Comparison of ENCODE assay signal across 16 mouse cellular contexts in the genomic region with DNA sequence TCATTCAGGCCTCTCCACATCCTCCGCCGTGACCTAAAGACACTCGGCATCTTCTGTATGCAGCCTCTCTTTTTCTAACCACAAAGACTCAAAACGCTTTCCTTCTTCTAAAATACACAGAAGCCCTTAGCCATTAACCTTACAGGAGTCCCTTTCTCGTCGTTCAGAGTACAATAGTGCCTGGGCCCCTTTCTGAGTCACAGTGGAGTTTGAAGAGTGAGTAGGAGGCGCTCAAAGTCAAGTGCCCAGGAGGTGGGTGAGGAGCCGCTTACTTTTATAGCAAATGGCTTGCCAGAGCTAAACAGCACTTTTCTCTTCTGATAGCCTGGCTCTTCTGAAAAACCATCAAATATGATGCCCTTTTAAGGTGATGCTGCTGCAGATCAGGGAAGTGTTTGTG.
DNase-seq lines count a peak whose midpoint lies in the region; ATAC-seq lines count a peak whose summit lies in the region.
"Had no signal": no experiment of that assay in that cellular context is flagged by ENCODE, and none has a peak within 500 bp of the region (broad histone marks: within the 10 kb centered on the region; RNA-seq: fewer than 3 reads in every experiment).

No protein-coding gene starts in this region.

- H3K27ac ChIP-seq in lung, embryonic 16.5 days (ENCODE audit: low read length), result no peak overlapping the region
- H3K27ac ChIP-seq in midbrain, embryonic 13.5 days, result no peak overlapping the region
- H3K27ac ChIP-seq: forebrain, embryonic 13.5 days; hindbrain, postnatal 0 days; limb, embryonic 15.5 days; macrophage had no signal

- no peaks in the 10 kb centered on the region for H3K9me3 ChIP-seq in lung, embryonic 16.5 days (ENCODE audit: control insufficient read depth, low read length)
- H3K9me3 ChIP-seq in midbrain, embryonic 13.5 days, result no peaks in the 10 kb centered on the region
- H3K9me3 ChIP-seq: forebrain, embryonic 13.5 days; limb, embryonic 15.5 days had no signal

- no peak overlapping the region for H3K9ac ChIP-seq in lung, embryonic 16.5 days (ENCODE audit: low read length)
- no peak overlapping the region for H3K9ac ChIP-seq in midbrain, embryonic 13.5 days (replicated peaks)
- H3K9ac ChIP-seq: forebrain, embryonic 13.5 days; limb, embryonic 15.5 days had no signal

- no peak overlapping the region for H3K4me2 ChIP-seq in lung, embryonic 16.5 days (ENCODE audit: low read depth, low read length)
- no peak overlapping the region for H3K4me2 ChIP-seq in midbrain, embryonic 13.5 days (replicated peaks)
- H3K4me2 ChIP-seq: forebrain, embryonic 13.5 days; limb, embryonic 15.5 days had no signal

- no peaks in the 10 kb centered on the region for H3K27me3 ChIP-seq in lung, embryonic 16.5 days (ENCODE audit: control insufficient read depth, insufficient read depth, low read depth, low read length)
- no peaks in the 10 kb centered on the region for H3K27me3 ChIP-seq in midbrain, embryonic 13.5 days
- H3K27me3 ChIP-seq: forebrain, embryonic 13.5 days; limb, embryonic 15.5 days had no signal

- intact Hi-C loops in heart, postnatal 10 days (cut with DNase I), result no loop called here

- peak; percentile 62 for ATAC-seq in lung, embryonic 16.5 days (ENCODE audit: low read depth)
- ATAC-seq in midbrain, embryonic 13.5 days, result no peak
- ATAC-seq: forebrain, embryonic 13.5 days; hindbrain, postnatal 0 days had no signal

- DNase-seq in heart, adult 11 months, result peak; percentile 42
- DNase-seq in heart, postnatal 10 days, result no peak
- DNase-seq in lung, postnatal 14 days, result no peak
- peak; percentile 76 for DNase-seq in brain, adult 2 months (ENCODE audit: low read depth, low spot score)
- peak; percentile 44 for DNase-seq in thymus, postnatal 25 days
- no peak for DNase-seq in MN1 (ENCODE audit: low spot score)
- DNase-seq: adrenal gland, postnatal 36 days; cerebellum, adult 11-12 months; gastrocnemius, postnatal 14 days; kidney, postnatal 10 days had no signal

- peaks cover 3% of the 10 kb centered on the region; the same call in 1 of the 2 replicates for H3K4me1 ChIP-seq in lung, embryonic 16.5 days (replicated peaks; ENCODE audit: control insufficient read depth, insufficient read depth, low read length)
- no peaks in the 10 kb centered on the region for H3K4me1 ChIP-seq in midbrain, embryonic 13.5 days (replicated peaks)

- H3K36me3 ChIP-seq in lung, embryonic 16.5 days (ENCODE audit: control insufficient read depth, insufficient read depth, low read length), result peaks cover 9% of the 10 kb centered on the region
- peaks cover 35% of the 10 kb centered on the region for H3K36me3 ChIP-seq in midbrain, embryonic 13.5 days

- H3K4me3 ChIP-seq in lung, embryonic 16.5 days (ENCODE audit: low read length), result no peak overlapping the region
- H3K4me3 ChIP-seq in midbrain, embryonic 13.5 days (replicated peaks), result no peak overlapping the region
- H3K4me3 ChIP-seq: forebrain, embryonic 13.5 days; limb, embryonic 15.5 days had no signal

- WGBS in lung, embryonic 16.5 days, result 48% methylated on average over 8 of the region's 8 CpGs
- WGBS in midbrain, embryonic 13.5 days, result 73% methylated on average over 8 of the region's 8 CpGs

Comparison
In these comparisons a context has a peak if more than half of its experiments do, and no peak if none do; other contexts are left out.
1. DNase-seq: peak in heart, adult 11 months (single experiment), brain, adult 2 months (single experiment) and thymus, postnatal 25 days (single experiment); none in heart, postnatal 10 days (0 of 2), lung, postnatal 14 days (single experiment) and MN1 (single experiment).